Mouse (Mus musculus) embryonic facial prominence, embryonic 12.5 days (tissue): ENCODE measurements around the gene Abca9. TPM values are rescaled to one million over a fixed set of nuclear protein-coding genes. Genes with fewer than 3 reads are reported as not detected.
A peak's percentile ranks its signal among the peaks of the same experiment; 100 is the strongest.

Source experiments
- ATAC-seq: fragments of 200-750 bp; cut with Nextera tagmentation; 2 replicates; pipeline ENCODE4 v1.8.0; 2017; ENCODE audit not compliant: insufficient number of reproducible peaks, insufficient read depth, low FRiP score, low TSS enrichment
- H3K27ac ChIP-seq: fragments of 300-500 bp; sonication (generic); 2 replicates; pipeline ENCODE4 v1.5.1; 2016; ENCODE audit warnings: mild to moderate bottlenecking
- H3K27me3 ChIP-seq: fragments of 300-500 bp; sonication (generic); 2 replicates; pipeline ENCODE4 v1.6.1; 2016; ENCODE audit warnings: mild to moderate bottlenecking, moderate library complexity
- H3K36me3 ChIP-seq: fragments of 300-500 bp; sonication (generic); 2 replicates; pipeline ENCODE4 v1.6.1; 2016; ENCODE audit warnings: mild to moderate bottlenecking
- H3K4me1 ChIP-seq: fragments of 300-500 bp; sonication (generic); 2 replicates; pipeline ENCODE4 v1.6.1; 2016
- H3K4me2 ChIP-seq: fragments of 300-500 bp; sonication (generic); replicated peaks from 2 replicates; pipeline ENCODE4 v1.6.1; 2016; ENCODE audit warnings: mild to moderate bottlenecking, moderate library complexity
- H3K4me3 ChIP-seq: fragments of 300-500 bp; sonication (generic); 2 replicates; pipeline ENCODE4 v1.5.1; 2016; ENCODE audit warnings: mild to moderate bottlenecking
- H3K9ac ChIP-seq: fragments of 300-500 bp; sonication (generic); 2 replicates; pipeline ENCODE4 v1.6.1; 2016; ENCODE audit warnings: mild to moderate bottlenecking, moderate library complexity
- H3K9me3 ChIP-seq: fragments of 300-500 bp; sonication (generic); 2 replicates; pipeline ENCODE4 v1.6.1; 2016; ENCODE audit warnings: mild to moderate bottlenecking, moderate library complexity
- WGBS: fragments of 180-500 bp; shearing (Covaris S2); methylation state at CpG from one replicate; pipeline ENCODE4 v1.1.7; 2016; 5-methylcytosine and 5-hydroxymethylcytosine counted together
- polyA plus RNA-seq: library from polyadenylated mRNA; unstranded; fragments of >200 nt; fragmentation: Nextera tagmentation; extraction: Ambion mirVana; gene quantifications from 2 replicates; pipeline ENCODE4 v1.2.1, GENCODE M21; 2016

Abca9 gene
- polyA plus RNA-seq = 3.2 and 4.2 TPM in 2 replicates

- Histone ChIP-seq H3K36me3 (no peaks in the 10 kb centered on the region), H3K4me1 (peaks cover 14% of the 10 kb centered on the region; the same call in 1 of the 2 replicates), H3K4me3 (no peak within 1 kb of the TSS), H3K9me3 (no peaks in the 10 kb centered on the region), H3K9ac (no peak within 1 kb of the TSS), H3K4me2 (no peak within 1 kb of the TSS), H3K27me3 (no peaks in the 10 kb centered on the region; the same call in 1 of the 2 replicates), H3K27ac (peak within 1 kb of the TSS; percentile 2)
- no peak for ATAC-seq
- 44% methylated on average over 12 of the region's 12 CpGs for WGBS
Observed at GRCm38 (mm10) chr11:110167459-110168251, at the start of gene Abca9. Abca9 (minus strand) TSS chr11:110168196.

DNA sequence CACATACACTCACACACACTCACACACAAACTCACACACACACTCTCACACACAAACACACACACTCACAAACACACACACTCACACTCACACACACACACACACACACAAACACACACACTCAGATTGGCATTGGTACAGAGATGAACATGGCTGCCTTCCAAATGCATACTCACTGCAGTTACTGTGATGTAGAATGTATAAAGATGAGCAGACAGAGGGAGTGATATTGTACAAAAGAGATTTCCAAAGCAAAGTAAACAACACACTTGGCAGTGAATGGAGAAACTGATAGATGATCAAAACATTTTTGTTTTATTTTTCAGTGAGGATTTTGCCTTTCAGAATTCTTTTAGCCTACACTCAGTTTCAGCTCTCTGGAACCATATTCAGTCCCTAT, 49.1 kb upstream of the Abca9 start:
- Histone ChIP-seq H3K4me3 (no peak overlapping the region), H3K36me3 (no peaks in the 10 kb centered on the region)
- ATAC-seq = no peak

GRCm38 (mm10) chr11:110203930-110204329, 35.9 kb upstream of the Abca9 start:
- Histone ChIP-seq H3K27me3 (no peaks in the 10 kb centered on the region), H3K4me3 (no peak overlapping the region), H3K27ac (no peak overlapping the region), H3K4me1 (no peaks in the 10 kb centered on the region), H3K36me3 (no peaks in the 10 kb centered on the region), H3K4me2 (no peak overlapping the region), H3K9ac (no peak overlapping the region), H3K9me3 (no peaks in the 10 kb centered on the region)
- 85% methylated on average over 5 of the region's 5 CpGs for WGBS
- ATAC-seq = no peak

More for the DNA sequence above, 49.1 kb upstream of the Abca9 start:
- H3K9ac ChIP-seq = no peak overlapping the region
- no peaks in the 10 kb centered on the region for H3K4me1 ChIP-seq
- H3K27ac ChIP-seq = no peak overlapping the region
- H3K27me3 ChIP-seq = no peaks in the 10 kb centered on the region
- no peak overlapping the region for H3K4me2 ChIP-seq
- no peaks in the 10 kb centered on the region for H3K9me3 ChIP-seq

DNA sequence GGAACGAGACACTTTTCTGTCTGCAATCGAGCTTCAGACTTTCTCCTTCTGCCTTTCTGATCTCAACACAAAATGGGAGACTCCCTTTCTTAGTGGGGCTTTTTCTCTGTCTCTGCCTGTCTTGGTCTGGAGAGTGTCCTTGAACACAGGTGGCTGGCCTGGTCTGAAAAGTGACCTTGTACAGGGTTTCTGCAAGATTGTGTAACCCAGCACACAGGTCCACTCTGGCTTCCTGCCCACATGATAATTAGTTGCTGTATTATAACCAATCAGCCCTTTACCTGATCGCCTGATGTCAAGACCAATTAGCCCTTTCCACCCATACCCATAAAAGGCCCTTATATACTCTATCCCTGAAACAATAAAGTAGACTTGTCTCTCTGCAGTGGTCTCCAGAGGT, 30.9 kb upstream of the Abca9 start:
- no peaks in the 10 kb centered on the region for H3K4me1 ChIP-seq
- no peak for ATAC-seq
- no peaks in the 10 kb centered on the region for H3K9me3 ChIP-seq
- H3K9ac ChIP-seq = no peak overlapping the region
- no peak overlapping the region for H3K27ac ChIP-seq
- no peaks in the 10 kb centered on the region for H3K36me3 ChIP-seq
- no peak overlapping the region for H3K4me3 ChIP-seq
- H3K27me3 ChIP-seq = no peaks in the 10 kb centered on the region
- H3K4me2 ChIP-seq = no peak overlapping the region
- whole genome bisulfite sequencing = 84% methylated on average over 3 of the region's 3 CpGs

- 85% methylated on average over 8 of the region's 8 CpGs for WGBS
- Histone ChIP-seq H3K36me3 (no peaks in the 10 kb centered on the region), H3K27me3 (no peaks in the 10 kb centered on the region), H3K4me3 (no peak overlapping the region), H3K4me2 (no peak overlapping the region), H3K9me3 (no peaks in the 10 kb centered on the region), H3K27ac (no peak overlapping the region), H3K4me1 (no peaks in the 10 kb centered on the region), H3K9ac (no peak overlapping the region)
- ATAC-seq = no peak
Observed at GRCm38 (mm10) chr11:110196561-110197306, 28.7 kb upstream of the Abca9 start.

- no peak for ATAC-seq
- Histone ChIP-seq H3K4me3 (no peak overlapping the region), H3K36me3 (no peaks in the 10 kb centered on the region), H3K27ac (no peak overlapping the region), H3K4me1 (no peaks in the 10 kb centered on the region), H3K9me3 (no peaks in the 10 kb centered on the region), H3K4me2 (no peak overlapping the region), H3K9ac (no peak overlapping the region), H3K27me3 (no peaks in the 10 kb centered on the region)
- 94% methylated on average over 4 of the region's 4 CpGs for WGBS
Observed at GRCm38 (mm10) chr11:110195310-110195709, 27.3 kb upstream of the Abca9 start.

DNA sequence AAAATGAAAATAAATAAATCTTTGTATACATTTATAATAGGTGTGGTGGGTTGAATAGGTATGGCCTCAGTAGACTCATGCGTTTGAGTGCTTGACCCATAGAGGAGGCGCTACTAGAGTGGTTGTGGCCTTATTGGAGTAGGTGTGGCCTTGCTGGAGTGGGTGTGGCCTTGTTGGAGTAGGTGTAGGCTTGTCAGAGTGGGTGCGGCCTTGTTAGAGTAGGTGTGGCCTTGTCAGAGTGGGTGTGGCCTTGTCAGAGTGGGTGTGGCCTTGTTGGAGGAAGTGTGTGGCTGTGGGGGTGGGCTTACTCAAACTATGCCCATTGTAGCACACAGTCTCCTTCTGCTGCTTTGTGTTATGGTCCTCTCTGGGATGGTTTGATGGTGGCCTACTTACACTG, 3.2 kb upstream of the Abca9 start:
- WGBS = 96% methylated on average over 3 of the region's 3 CpGs
- no peak overlapping the region for H3K4me3 ChIP-seq
- no peak for ATAC-seq

GRCm38 (mm10) chr11:110165822-110166221, 2.2 kb downstream of the Abca9 start:
- WGBS = 24% methylated on average over 3 of the region's 3 CpGs
- ATAC-seq = no peak
- no peak overlapping the region for H3K4me2 ChIP-seq

More for the DNA sequence above, 3.2 kb upstream of the Abca9 start:
- Histone ChIP-seq H3K36me3 (no peaks in the 10 kb centered on the region), H3K4me1 (peaks cover 9% of the 10 kb centered on the region; the same call in 1 of the 2 replicates), H3K27me3 (no peaks in the 10 kb centered on the region; the same call in 1 of the 2 replicates), H3K4me2 (no peak overlapping the region), H3K9ac (no peak overlapping the region), H3K9me3 (no peaks in the 10 kb centered on the region), H3K27ac (no peak overlapping the region)

GRCm38 (mm10) chr11:110165409-110165808, 2.6 kb downstream of the Abca9 start:
- no peak overlapping the region for H3K27ac ChIP-seq
- H3K4me3 ChIP-seq = no peak overlapping the region
- no peak overlapping the region for H3K9ac ChIP-seq
- H3K4me1 ChIP-seq = peaks cover 14% of the 10 kb centered on the region; the same call in 1 of the 2 replicates
- no peak overlapping the region for H3K4me2 ChIP-seq
- ATAC-seq = no peak
- no peaks in the 10 kb centered on the region for H3K36me3 ChIP-seq
- H3K27me3 ChIP-seq = no peaks in the 10 kb centered on the region; the same call in 1 of the 2 replicates
- no peaks in the 10 kb centered on the region for H3K9me3 ChIP-seq

More at GRCm38 (mm10) chr11:110165822-110166221, 2.2 kb downstream of the Abca9 start:
- Histone ChIP-seq H3K36me3 (no peaks in the 10 kb centered on the region), H3K27me3 (no peaks in the 10 kb centered on the region; the same call in 1 of the 2 replicates), H3K9me3 (no peaks in the 10 kb centered on the region), H3K27ac (no peak overlapping the region), H3K4me3 (no peak overlapping the region), H3K4me1 (peaks cover 14% of the 10 kb centered on the region; the same call in 1 of the 2 replicates), H3K9ac (no peak overlapping the region)

- ATAC-seq = no peak
- Histone ChIP-seq H3K4me2 (no peak overlapping the region), H3K27ac (no peak overlapping the region), H3K9me3 (no peaks in the 10 kb centered on the region), H3K36me3 (no peaks in the 10 kb centered on the region), H3K4me3 (no peak overlapping the region), H3K4me1 (no peaks in the 10 kb centered on the region), H3K27me3 (no peaks in the 10 kb centered on the region), H3K9ac (no peak overlapping the region)
- 67% methylated on average over 6 of the region's 6 CpGs for WGBS
Observed at GRCm38 (mm10) chr11:110157059-110157458, 10.9 kb downstream of the Abca9 start.

DNA sequence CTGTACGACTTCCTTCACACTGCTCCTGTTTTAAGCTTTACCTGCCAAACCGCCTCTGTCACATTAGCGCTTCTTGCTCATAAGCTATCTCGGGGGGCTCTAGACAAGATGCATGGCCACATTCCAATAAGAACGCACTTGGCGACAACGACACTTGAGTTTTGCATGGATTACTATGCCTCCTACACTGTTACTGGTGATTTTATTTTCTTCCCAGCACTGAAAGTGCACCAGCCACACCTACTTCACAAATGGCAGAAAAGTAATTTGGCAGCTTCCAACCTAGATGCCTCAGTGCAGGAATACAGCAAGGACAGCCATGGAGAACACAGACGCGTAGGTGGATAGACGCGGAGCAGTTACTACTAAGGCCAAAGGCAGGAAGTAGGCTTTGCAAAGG, 12.0 kb downstream of the Abca9 start:
- H3K27ac ChIP-seq = no peak overlapping the region
- H3K9ac ChIP-seq = no peak overlapping the region
- no peaks in the 10 kb centered on the region for H3K27me3 ChIP-seq
- H3K9me3 ChIP-seq = no peaks in the 10 kb centered on the region
- no peak overlapping the region for H3K4me2 ChIP-seq
- no peaks in the 10 kb centered on the region for H3K36me3 ChIP-seq
- no peak for ATAC-seq
- 93% methylated on average over 11 of the region's 11 CpGs for WGBS
- H3K4me3 ChIP-seq = no peak overlapping the region
- H3K4me1 ChIP-seq = no peaks in the 10 kb centered on the region

DNA sequence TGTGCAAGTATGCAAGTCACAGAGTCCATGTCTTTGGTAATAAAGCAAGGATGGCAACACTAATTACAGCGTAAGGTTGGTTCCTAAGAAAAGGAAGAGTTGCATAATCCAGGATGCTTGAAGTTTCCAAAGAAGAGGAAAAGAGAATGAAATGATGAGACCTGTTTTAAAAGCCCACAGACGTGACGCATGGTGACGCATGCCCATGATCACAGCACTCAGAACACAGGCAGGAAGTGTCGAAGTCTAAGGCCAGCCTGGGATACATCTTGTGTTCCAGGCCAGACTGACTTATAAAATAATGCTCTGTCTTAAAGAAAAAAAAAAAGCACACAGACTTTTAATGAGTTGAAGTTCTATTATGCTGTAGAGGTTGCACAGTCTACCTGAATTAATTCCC, 20.4 kb downstream of the Abca9 start:
- WGBS = 93% methylated on average over 5 of the region's 5 CpGs
- no peak overlapping the region for H3K4me3 ChIP-seq
- no peak for ATAC-seq
- no peaks in the 10 kb centered on the region for H3K4me1 ChIP-seq
- no peaks in the 10 kb centered on the region for H3K36me3 ChIP-seq
- H3K27ac ChIP-seq = no peak overlapping the region
- no peak overlapping the region for H3K9ac ChIP-seq
- no peaks in the 10 kb centered on the region; the same call in 1 of the 2 replicates for H3K9me3 ChIP-seq
- no peaks in the 10 kb centered on the region for H3K27me3 ChIP-seq
- H3K4me2 ChIP-seq = no peak overlapping the region
